Mouse (Mus musculus) small intestine, adult 2 months (tissue): ENCODE measurements around the gene Pdia2.

Experiments used
- CTCF ChIP-seq: fragments of 200-500 bp; IDR thresholded peaks from 2 replicates; pipeline ENCODE4 v1.5.1; 2012; ENCODE audit warnings: low read depth, mild to moderate bottlenecking, control low read depth, inconsistent platforms, low read length, moderate library complexity, mixed read lengths; ENCODE audit not compliant: insufficient replicate concordance, insufficient read length; ENCODE audit errors: extremely low read depth
- POLR2A ChIP-seq: fragments of 200-500 bp; IDR thresholded peaks from 2 replicates; pipeline ENCODE4 v1.6.1; 2012; ENCODE audit warnings: low read depth, mild to moderate bottlenecking, control low read depth, inconsistent platforms, low read length, moderate library complexity

- TF ChIP-seq CTCF (no peak), POLR2A (no peak)
Measured at GRCm38 (mm10) chr17:26162736-26163135, 36.2 kb downstream of the Pdia2 start.
